Mouse (Mus musculus) ES-Bruce4 (cell line): Measurements from ENCODE around the gene Atg13.

Source experiments
- CTCF ChIP-seq: IDR thresholded peaks from one replicate; pipeline ENCODE4 v1.8.1; 2011; ENCODE audit warnings: low read depth, low read length
- POLR2A ChIP-seq: IDR thresholded peaks from one replicate; pipeline ENCODE4 v1.8.1; 2011; ENCODE audit warnings: low read length; ENCODE audit not compliant: insufficient read depth

GRCm38 (mm10) chr2:91683919-91684318 lies 26.5 kb downstream of the Atg13 start:
- no peak for TF ChIP-seq POLR2A
- no peak for TF ChIP-seq CTCF
